Mouse (Mus musculus) liver, embryonic 14.5 days (tissue): Measurements from ENCODE around the gene Tdpoz2. TPM values are rescaled to one million over a fixed set of nuclear protein-coding genes. Genes with fewer than 3 reads are reported as not detected.
"Not testable (repeated sequence)": the region's sequence is repeated elsewhere in the genome, so short reads cannot be mapped to it uniquely, and the experiment has no call there.

ENCODE experiments used
- ATAC-seq: fragments of 200-750 bp; cut with Nextera tagmentation; 2 replicates; pipeline ENCODE4 v1.8.0; 2017; ENCODE audit warnings: moderate number of reproducible peaks, mild to moderate bottlenecking, moderate library complexity; ENCODE audit not compliant: insufficient read depth
- DNase-seq, 3 experiments: peaks; one replicate each; pipeline ENCODE4 v3.0.0-alpha.2; 2012 to 2013; ENCODE audit warnings: low read depth in 3 of 3, low spot score in 3 of 3
- H3K27ac ChIP-seq: fragments of 300-500 bp; sonication (generic); 2 replicates; pipeline ENCODE4 v1.5.1; 2014; ENCODE audit warnings: moderate library complexity, mild to moderate bottlenecking, control low read depth, inconsistent platforms
- H3K27me3 ChIP-seq: fragments of 300-500 bp; sonication (generic); 2 replicates; pipeline ENCODE4 v1.6.1; 2014; ENCODE audit warnings: mild to moderate bottlenecking, low read length, moderate library complexity; ENCODE audit not compliant: control insufficient read depth, insufficient read depth
- H3K36me3 ChIP-seq: fragments of 300-500 bp; sonication (generic); replicated peaks from 2 replicates; pipeline ENCODE4 v1.6.1; 2014; ENCODE audit warnings: low read depth; ENCODE audit not compliant: control insufficient read depth, insufficient read depth
- H3K4me1 ChIP-seq, 2 experiments: fragments of 200-500 bp in 1 of 2; fragments of 300-500 bp in 1 of 2; sonication (generic) in 1 of 2; replicated peaks; 2 replicates each; pipeline ENCODE4 v1.6.1; 2012 to 2014; ENCODE audit warnings: antibody characterized with exemption in 1 of 2, inconsistent platforms in 1 of 2, low read length in 1 of 2; ENCODE audit not compliant: control insufficient read depth in 2 of 2, insufficient read depth in 2 of 2
- H3K4me2 ChIP-seq: fragments of 300-500 bp; sonication (generic); 2 replicates; pipeline ENCODE4 v1.6.1; 2014; ENCODE audit warnings: low read depth, mild to moderate bottlenecking, control low read depth, moderate library complexity
- H3K4me3 ChIP-seq, 2 experiments: fragments of 200-500 bp in 1 of 2; fragments of 300-500 bp in 1 of 2; sonication (generic) in 1 of 2; 2 replicates each; pipeline ENCODE4 v1.5.1; 2012 to 2014; ENCODE audit warnings: low read depth in 2 of 2, low read length in 2 of 2, mild to moderate bottlenecking in 2 of 2, control low read depth in 1 of 2, inconsistent platforms in 1 of 2, moderate library complexity in 1 of 2; ENCODE audit not compliant: insufficient read depth in 1 of 2
- H3K9ac ChIP-seq: fragments of 300-500 bp; sonication (generic); replicated peaks from 2 replicates; pipeline ENCODE4 v1.6.1; 2014; ENCODE audit warnings: mild to moderate bottlenecking, control low read depth, moderate library complexity
- H3K9me3 ChIP-seq: fragments of 300-500 bp; sonication (generic); 2 replicates; pipeline ENCODE4 v1.6.1; 2016; ENCODE audit warnings: low read length, mixed read lengths; ENCODE audit not compliant: control insufficient read depth
- CTCF ChIP-seq: IDR thresholded peaks from 2 replicates; pipeline ENCODE4 v1.5.1; 2016; ENCODE audit warnings: antibody characterized with exemption, low read depth, control low read depth
- EP300 ChIP-seq: IDR thresholded peaks from 2 replicates; pipeline ENCODE4 v1.6.1; 2016; ENCODE audit warnings: antibody characterized with exemption, low read depth
- WGBS: fragments of 180-500 bp; shearing (Covaris S2); extraction: QIAGEN DNeasy Blood & Tissue Kit; methylation state at CpG from one replicate; pipeline ENCODE4 v1.1.7; 2014; ENCODE audit not compliant: insufficient replicate concordance; 5-methylcytosine and 5-hydroxymethylcytosine counted together
- polyA plus RNA-seq, 2 experiments: library from polyadenylated mRNA; depleted of rRNA in 1 of 2; stranded (reverse) in 1 of 2; unstranded in 1 of 2; fragments of >200 nt; fragmentation: Nextera tagmentation in 1 of 2; extraction: Ambion mirVana in 1 of 2; gene quantifications; 2 replicates each; pipeline versions ENCODE4 v1.2.1 to v1.2.3; 2012 to 2014

Gene Tdpoz2
- polyA plus RNA-seq (2012; rRNA removed): not detected in 2 replicates
- not detected in 2 replicates for polyA plus RNA-seq (2014; fragmentation: Nextera tagmentation; extraction: Ambion mirVana)

GRCm38 (mm10) chr3:93652586-93652985 is at the start of gene Tdpoz2:
Tdpoz2 (minus strand) TSS chr3:93652686.
- H3K4me2 ChIP-seq: no peak within 1 kb of the TSS
- ATAC-seq: no peak
- H3K27me3 ChIP-seq: no peaks in the 10 kb centered on the region
- no peak for TF ChIP-seq EP300
- TF ChIP-seq CTCF: no peak
- no peaks in the 10 kb centered on the region for H3K36me3 ChIP-seq
- no peak within 1 kb of the TSS for H3K9ac ChIP-seq
- no peaks in the 10 kb centered on the region for H3K4me1 ChIP-seq
- no peak within 1 kb of the TSS for H3K4me3 ChIP-seq
- no peak for DNase-seq
- no peak within 1 kb of the TSS for H3K27ac ChIP-seq
- H3K9me3 ChIP-seq: no peaks in the 10 kb centered on the region
- WGBS: 43% methylated on average over 3 of the region's 3 CpGs

GRCm38 (mm10) chr3:93692970-93693369 is 40.5 kb upstream of the Tdpoz2 start, which contains the start of gene Gm37596:
Gm37596 (minus strand) TSS chr3:93693070.
- ATAC-seq, H3K4me3 ChIP-seq, H3K4me1 ChIP-seq, DNase-seq, H3K27me3 ChIP-seq, H3K36me3 ChIP-seq, H3K27ac ChIP-seq, H3K4me2 ChIP-seq, H3K9ac ChIP-seq, H3K9me3 ChIP-seq: not testable (repeated sequence)
- WGBS: 0% methylated on average over 1 of the region's 2 CpGs

- H3K27ac ChIP-seq, H3K4me2 ChIP-seq, ATAC-seq, H3K27me3 ChIP-seq, H3K36me3 ChIP-seq, H3K4me3 ChIP-seq, DNase-seq, H3K9ac ChIP-seq, H3K4me1 ChIP-seq, H3K9me3 ChIP-seq: not testable (repeated sequence)
- 41% methylated on average over 2 of the region's 4 CpGs for WGBS
These were observed 23.7 kb upstream of the Tdpoz2 start, which contains the start of gene Tdpoz1 for GRCm38 (mm10) chr3:93676210-93676609. Tdpoz1 (minus strand) TSS chr3:93676310.

GRCm38 (mm10) chr3:93670805-93671503 is 18.5 kb upstream of the Tdpoz2 start:
- not testable (repeated sequence) for H3K4me3 ChIP-seq, H3K4me1 ChIP-seq, H3K27ac ChIP-seq, DNase-seq, H3K4me2 ChIP-seq, H3K9ac ChIP-seq, H3K9me3 ChIP-seq, ATAC-seq, H3K27me3 ChIP-seq, H3K36me3 ChIP-seq
- 51% methylated on average over 4 of the region's 6 CpGs for WGBS

GRCm38 (mm10) chr3:93654260-93654659 is 1.8 kb upstream of the Tdpoz2 start:
- no peak overlapping the region for H3K27ac ChIP-seq
- H3K9me3 ChIP-seq: no peaks in the 10 kb centered on the region
- no peak for DNase-seq
- no peaks in the 10 kb centered on the region for H3K36me3 ChIP-seq
- no peak overlapping the region for H3K4me2 ChIP-seq
- no peaks in the 10 kb centered on the region for H3K27me3 ChIP-seq
- H3K4me3 ChIP-seq: no peak overlapping the region
- ATAC-seq: no peak
- TF ChIP-seq EP300 (no peak), CTCF (no peak)
- 18% methylated on average over 1 of the region's 1 CpGs for WGBS
- no peaks in the 10 kb centered on the region for H3K4me1 ChIP-seq
- no peak overlapping the region for H3K9ac ChIP-seq

GRCm38 (mm10) chr3:93630917-93631714 is 21.4 kb downstream of the Tdpoz2 start:
- not testable (repeated sequence) for H3K36me3 ChIP-seq, ATAC-seq, H3K9me3 ChIP-seq, DNase-seq, H3K9ac ChIP-seq, H3K4me2 ChIP-seq, H3K27me3 ChIP-seq, H3K4me3 ChIP-seq, H3K27ac ChIP-seq, H3K4me1 ChIP-seq
- 47% methylated on average over 4 of the region's 4 CpGs for WGBS
